Mouse (Mus musculus): ENCODE measurements around the gene Ifna7. TPM values are rescaled to one million over a fixed set of nuclear protein-coding genes. Genes with fewer than 3 reads are reported as not detected.

Gene Ifna7
- not detected for polyA plus RNA-seq (2014; fragmentation: Illumina TruSeq; extraction: RNeasy Lipid Tissue Mini Kit (QIAGEN cat#74804); ENCODE audit: low read depth, low replicate concordance)

GRCm38 (mm10) chr4:88815928-88816327, at the start of gene Ifna7:
Gene Ifna7 (plus strand): TSS chr4:88816228.

GRCm38 (mm10) chr4:88773534-88773933, 42.5 kb upstream of the Ifna7 start, which contains the start of gene Gm13290:
Gene Gm13290 (plus strand): TSS chr4:88773834.

GRCm38 (mm10) chr4:88776622-88777021, 39.4 kb upstream of the Ifna7 start, which contains the start of gene Gm13289:
Gene Gm13289 (plus strand): TSS chr4:88776922.

GRCm38 (mm10) chr4:88779550-88779949, 36.5 kb upstream of the Ifna7 start, which contains the start of gene Gm13272:
Gene Gm13272 (plus strand): TSS chr4:88779850.

GRCm38 (mm10) chr4:88781831-88782230, 34.2 kb upstream of the Ifna7 start, which contains the start of gene Ifnz:
Gene Ifnz (plus strand): TSS chr4:88782131.

GRCm38 (mm10) chr4:88785409-88785808, 30.6 kb upstream of the Ifna7 start, which contains the start of gene Gm13276:
Gene Gm13276 (plus strand): TSS chr4:88785709.

GRCm38 (mm10) chr4:88788402-88788801, 27.6 kb upstream of the Ifna7 start, which contains the start of gene Gm13277:
Gene Gm13277 (plus strand): TSS chr4:88788632.

GRCm38 (mm10) chr4:88791250-88791649, 24.8 kb upstream of the Ifna7 start, which contains the start of gene Gm13278:
Gene Gm13278 (plus strand): TSS chr4:88791550.

GRCm38 (mm10) chr4:88793936-88794675, 21.9 kb upstream of the Ifna7 start, which contains the start of gene Gm13275:
Gene Gm13275 (plus strand): TSS chr4:88794487.

GRCm38 (mm10) chr4:88797097-88797496, 18.9 kb upstream of the Ifna7 start, which contains the start of gene Gm13279:
Gene Gm13279 (plus strand): TSS chr4:88797397.

GRCm38 (mm10) chr4:88799365-88799764, 16.7 kb upstream of the Ifna7 start, which contains the start of gene Gm13285:
Gene Gm13285 (plus strand): TSS chr4:88799665.

GRCm38 (mm10) chr4:88802954-88803353, 13.1 kb upstream of the Ifna7 start, which contains the start of gene Gm13287:
Gene Gm13287 (plus strand): TSS chr4:88803254.

GRCm38 (mm10) chr4:88805231-88805630, 10.8 kb upstream of the Ifna7 start, which contains the start of gene Gm13288:
Gene Gm13288 (plus strand): TSS chr4:88805531.

GRCm38 (mm10) chr4:88819659-88820058, 3.6 kb downstream of the Ifna7 start, which contains the start of gene Ifna11:
Gene Ifna11 (plus strand): TSS chr4:88819959.

GRCm38 (mm10) chr4:88827116-88827515, 11.1 kb downstream of the Ifna7 start, which contains the start of gene Ifna6:
Gene Ifna6 (plus strand): TSS chr4:88827416.

GRCm38 (mm10) chr4:88835225-88835624, 19.2 kb downstream of the Ifna7 start, which contains the start of gene Ifna5:
Gene Ifna5 (plus strand): TSS chr4:88835525.

GRCm38 (mm10) chr4:88841438-88841911, 25.4 kb downstream of the Ifna7 start, which contains the start of gene Ifna4:
Gene Ifna4 (plus strand): TSS chr4:88841861.

GRCm38 (mm10) chr4:88849698-88850097, 33.7 kb downstream of the Ifna7 start, which contains the start of gene Ifna1:
Gene Ifna1 (plus strand): TSS chr4:88850087.

Other genes starting within 250 kb of the Ifna7 start
- gene Ifna14, start 244.4 kb upstream of the Ifna7 start, polyA plus RNA-seq (2014; fragmentation: Illumina TruSeq; extraction: RNeasy Lipid Tissue Mini Kit (QIAGEN cat#74804); ENCODE audit: low read depth, low replicate concordance): not detected
- gene Ifna9, start 223.8 kb upstream of the Ifna7 start, polyA plus RNA-seq (2014; fragmentation: Illumina TruSeq; extraction: RNeasy Lipid Tissue Mini Kit (QIAGEN cat#74804); ENCODE audit: low read depth, low replicate concordance): not detected
- not detected for gene Ifna12, start 212.9 kb upstream of the Ifna7 start, polyA plus RNA-seq (2014; fragmentation: Illumina TruSeq; extraction: RNeasy Lipid Tissue Mini Kit (QIAGEN cat#74804); ENCODE audit: low read depth, low replicate concordance)
- gene C87499, start 181.8 kb upstream of the Ifna7 start, polyA plus RNA-seq (2014; fragmentation: Illumina TruSeq; extraction: RNeasy Lipid Tissue Mini Kit (QIAGEN cat#74804); ENCODE audit: low read depth, low replicate concordance): not detected
- gene Ifna13, start 171.8 kb upstream of the Ifna7 start, polyA plus RNA-seq (2014; fragmentation: Illumina TruSeq; extraction: RNeasy Lipid Tissue Mini Kit (QIAGEN cat#74804); ENCODE audit: low read depth, low replicate concordance): not detected
- gene Ifna16, start 139.3 kb upstream of the Ifna7 start, polyA plus RNA-seq (2014; fragmentation: Illumina TruSeq; extraction: RNeasy Lipid Tissue Mini Kit (QIAGEN cat#74804); ENCODE audit: low read depth, low replicate concordance): not detected
- not detected for gene Ifna2, start 132.3 kb upstream of the Ifna7 start, polyA plus RNA-seq (2014; fragmentation: Illumina TruSeq; extraction: RNeasy Lipid Tissue Mini Kit (QIAGEN cat#74804); ENCODE audit: low read depth, low replicate concordance)
- not detected for gene Ifnab, start 124.9 kb upstream of the Ifna7 start, polyA plus RNA-seq (2014; fragmentation: Illumina TruSeq; extraction: RNeasy Lipid Tissue Mini Kit (QIAGEN cat#74804); ENCODE audit: low read depth, low replicate concordance)
- gene Gm26566, start 94.4 kb upstream of the Ifna7 start, polyA plus RNA-seq (2014; fragmentation: Illumina TruSeq; extraction: RNeasy Lipid Tissue Mini Kit (QIAGEN cat#74804); ENCODE audit: low read depth, low replicate concordance): not detected
- 132 TPM for gene Klhl9, start 93.8 kb upstream of the Ifna7 start, polyA plus RNA-seq (2014; fragmentation: Illumina TruSeq; extraction: RNeasy Lipid Tissue Mini Kit (QIAGEN cat#74804); ENCODE audit: low read depth, low replicate concordance)
- not detected for gene Gm13271, start 61.4 kb upstream of the Ifna7 start, polyA plus RNA-seq (2014; fragmentation: Illumina TruSeq; extraction: RNeasy Lipid Tissue Mini Kit (QIAGEN cat#74804); ENCODE audit: low read depth, low replicate concordance)
- gene Gm13283, start 56.1 kb upstream of the Ifna7 start, polyA plus RNA-seq (2014; fragmentation: Illumina TruSeq; extraction: RNeasy Lipid Tissue Mini Kit (QIAGEN cat#74804); ENCODE audit: low read depth, low replicate concordance): not detected
- gene Gm13290, start 42.4 kb upstream of the Ifna7 start, polyA plus RNA-seq (2014; fragmentation: Illumina TruSeq; extraction: RNeasy Lipid Tissue Mini Kit (QIAGEN cat#74804); ENCODE audit: low read depth, low replicate concordance): not detected
- not detected for gene Gm13289, start 39.3 kb upstream of the Ifna7 start, polyA plus RNA-seq (2014; fragmentation: Illumina TruSeq; extraction: RNeasy Lipid Tissue Mini Kit (QIAGEN cat#74804); ENCODE audit: low read depth, low replicate concordance)
- not detected for gene Gm13272, start 36.4 kb upstream of the Ifna7 start, polyA plus RNA-seq (2014; fragmentation: Illumina TruSeq; extraction: RNeasy Lipid Tissue Mini Kit (QIAGEN cat#74804); ENCODE audit: low read depth, low replicate concordance)
- not detected for gene Ifnz, start 34.1 kb upstream of the Ifna7 start, polyA plus RNA-seq (2014; fragmentation: Illumina TruSeq; extraction: RNeasy Lipid Tissue Mini Kit (QIAGEN cat#74804); ENCODE audit: low read depth, low replicate concordance)
- gene Gm13276, start 30.5 kb upstream of the Ifna7 start, polyA plus RNA-seq (2014; fragmentation: Illumina TruSeq; extraction: RNeasy Lipid Tissue Mini Kit (QIAGEN cat#74804); ENCODE audit: low read depth, low replicate concordance): not detected
- not detected for gene Gm13277, start 27.6 kb upstream of the Ifna7 start, polyA plus RNA-seq (2014; fragmentation: Illumina TruSeq; extraction: RNeasy Lipid Tissue Mini Kit (QIAGEN cat#74804); ENCODE audit: low read depth, low replicate concordance)
- gene Gm13278, start 24.7 kb upstream of the Ifna7 start, polyA plus RNA-seq (2014; fragmentation: Illumina TruSeq; extraction: RNeasy Lipid Tissue Mini Kit (QIAGEN cat#74804); ENCODE audit: low read depth, low replicate concordance): not detected
- gene Gm13275, start 21.7 kb upstream of the Ifna7 start, polyA plus RNA-seq (2014; fragmentation: Illumina TruSeq; extraction: RNeasy Lipid Tissue Mini Kit (QIAGEN cat#74804); ENCODE audit: low read depth, low replicate concordance): not detected
- not detected for gene Gm13279, start 18.8 kb upstream of the Ifna7 start, polyA plus RNA-seq (2014; fragmentation: Illumina TruSeq; extraction: RNeasy Lipid Tissue Mini Kit (QIAGEN cat#74804); ENCODE audit: low read depth, low replicate concordance)
- not detected for gene Gm13285, start 16.6 kb upstream of the Ifna7 start, polyA plus RNA-seq (2014; fragmentation: Illumina TruSeq; extraction: RNeasy Lipid Tissue Mini Kit (QIAGEN cat#74804); ENCODE audit: low read depth, low replicate concordance)
- not detected for gene Gm13287, start 13.0 kb upstream of the Ifna7 start, polyA plus RNA-seq (2014; fragmentation: Illumina TruSeq; extraction: RNeasy Lipid Tissue Mini Kit (QIAGEN cat#74804); ENCODE audit: low read depth, low replicate concordance)
- gene Gm13288, start 10.7 kb upstream of the Ifna7 start, polyA plus RNA-seq (2014; fragmentation: Illumina TruSeq; extraction: RNeasy Lipid Tissue Mini Kit (QIAGEN cat#74804); ENCODE audit: low read depth, low replicate concordance): not detected
- gene Ifna11, start 3.7 kb downstream of the Ifna7 start, polyA plus RNA-seq (2014; fragmentation: Illumina TruSeq; extraction: RNeasy Lipid Tissue Mini Kit (QIAGEN cat#74804); ENCODE audit: low read depth, low replicate concordance): not detected
- gene Ifna6, start 11.2 kb downstream of the Ifna7 start, polyA plus RNA-seq (2014; fragmentation: Illumina TruSeq; extraction: RNeasy Lipid Tissue Mini Kit (QIAGEN cat#74804); ENCODE audit: low read depth, low replicate concordance): not detected
- gene Ifna5, start 19.3 kb downstream of the Ifna7 start, polyA plus RNA-seq (2014; fragmentation: Illumina TruSeq; extraction: RNeasy Lipid Tissue Mini Kit (QIAGEN cat#74804); ENCODE audit: low read depth, low replicate concordance): not detected
- gene Ifna4, start 25.6 kb downstream of the Ifna7 start, polyA plus RNA-seq (2014; fragmentation: Illumina TruSeq; extraction: RNeasy Lipid Tissue Mini Kit (QIAGEN cat#74804); ENCODE audit: low read depth, low replicate concordance): not detected
- not detected for gene Ifna1, start 33.9 kb downstream of the Ifna7 start, polyA plus RNA-seq (2014; fragmentation: Illumina TruSeq; extraction: RNeasy Lipid Tissue Mini Kit (QIAGEN cat#74804); ENCODE audit: low read depth, low replicate concordance)
- gene Ifne, start 64.0 kb downstream of the Ifna7 start, polyA plus RNA-seq (2014; fragmentation: Illumina TruSeq; extraction: RNeasy Lipid Tissue Mini Kit (QIAGEN cat#74804); ENCODE audit: low read depth, low replicate concordance): not detected

Measured in kidney, adult 10 weeks (tissue).